Mouse (Mus musculus) heart, adult 2 months (tissue): ENCODE results near the gene Nab2.

Source experiments
- CTCF ChIP-seq: fragments of 200-600 bp; IDR thresholded peaks from 2 replicates; pipeline ENCODE4 v1.8.1; 2022; ENCODE audit warnings: antibody characterized with exemption, mild to moderate bottlenecking, moderate library complexity
- EP300 ChIP-seq: fragments of 200-500 bp; IDR thresholded peaks from 2 replicates; pipeline ENCODE4 v1.6.1; 2011; ENCODE audit warnings: low read depth, low read length, control low read depth; ENCODE audit not compliant: insufficient read depth
- POLR2A ChIP-seq: fragments of 200-500 bp; IDR thresholded peaks from 2 replicates; pipeline ENCODE4 v1.6.1; 2011; ENCODE audit warnings: mild to moderate bottlenecking, low read depth, low read length, control low read depth; ENCODE audit not compliant: insufficient read depth

- no peak for TF ChIP-seq CTCF
- TF ChIP-seq POLR2A, result no peak
- no peak for TF ChIP-seq EP300
Observed at GRCm38 (mm10) chr10:127616261-127616679, 52.1 kb downstream of the Nab2 start.
